Mouse (Mus musculus) retina, postnatal 7 days (tissue): ENCODE measurements around the gene Mrps12.

ENCODE experiments used
- DNase-seq: peaks from one replicate; pipeline ENCODE4 v3.0.0-alpha.2; 2012; ENCODE audit warnings: low read depth, low spot score

Mrps12 gene

GRCm38 (mm10) chr7:28741709-28742438 lies at the start of gene Mrps12, which contains the start of gene Sars2:
Mrps12 (minus strand) TSS chr7:28741820.
Sars2 (plus strand) TSS chr7:28741992.
- peak; percentile 97 for DNase-seq

- DNase-seq: no peak
Measured at GRCm38 (mm10) chr7:28790066-28790806, 48.6 kb upstream of the Mrps12 start.

- DNase-seq: no peak
Measured at GRCm38 (mm10) chr7:28789235-28789634, 47.6 kb upstream of the Mrps12 start.

- no peak for DNase-seq
Measured at GRCm38 (mm10) chr7:28788307-28789195, 46.9 kb upstream of the Mrps12 start, which contains the start of gene Rinl. Rinl (plus strand) TSS chr7:28788969.

- no peak for DNase-seq
Measured at GRCm38 (mm10) chr7:28787884-28788283, 46.3 kb upstream of the Mrps12 start.

- DNase-seq: no peak
Measured at GRCm38 (mm10) chr7:28785161-28785560, 43.5 kb upstream of the Mrps12 start.

GRCm38 (mm10) chr7:28781261-28781663 lies 39.6 kb upstream of the Mrps12 start:
- DNase-seq: no peak

- DNase-seq: no peak
Measured at GRCm38 (mm10) chr7:28780857-28781256, 39.2 kb upstream of the Mrps12 start.

- DNase-seq: peak; percentile 91
Measured at GRCm38 (mm10) chr7:28780067-28780658, 38.5 kb upstream of the Mrps12 start.

GRCm38 (mm10) chr7:28778825-28779224 lies 37.2 kb upstream of the Mrps12 start:
- no peak for DNase-seq

GRCm38 (mm10) chr7:28775129-28775528 lies 33.5 kb upstream of the Mrps12 start:
- no peak for DNase-seq

GRCm38 (mm10) chr7:28774164-28774563 lies 32.5 kb upstream of the Mrps12 start:
- no peak for DNase-seq

GRCm38 (mm10) chr7:28773163-28773562 lies 31.5 kb upstream of the Mrps12 start:
- no peak for DNase-seq

- DNase-seq: no peak
Measured at GRCm38 (mm10) chr7:28771867-28772266, 30.2 kb upstream of the Mrps12 start.

- DNase-seq: no peak
Measured at GRCm38 (mm10) chr7:28770309-28770708, 28.7 kb upstream of the Mrps12 start.

GRCm38 (mm10) chr7:28769414-28769958 lies 27.9 kb upstream of the Mrps12 start:
- no peak for DNase-seq

GRCm38 (mm10) chr7:28767462-28767965 lies 25.9 kb upstream of the Mrps12 start, which contains the start of gene Nfkbib:
Nfkbib (minus strand) TSS chr7:28767512.
- DNase-seq: peak; percentile 53

GRCm38 (mm10) chr7:28766910-28767309 lies 25.3 kb upstream of the Mrps12 start:
- DNase-seq: no peak

GRCm38 (mm10) chr7:28766173-28766879 lies 24.7 kb upstream of the Mrps12 start, which contains the start of gene Sirt2:
Sirt2 (plus strand) TSS chr7:28766735.
- DNase-seq: peak; percentile 99

- no peak for DNase-seq
Measured at GRCm38 (mm10) chr7:28765211-28765610, 23.6 kb upstream of the Mrps12 start.
